Mouse (Mus musculus) kidney, embryonic 14.5 days (tissue): Measurements from ENCODE around the gene Gal3st2b. TPM values are rescaled to one million over a fixed set of nuclear protein-coding genes. Genes with fewer than 3 reads are reported as not detected.
"Not testable (repeated sequence)": the region's sequence is repeated elsewhere in the genome, so short reads cannot be mapped to it uniquely, and the experiment has no call there.

Experiments
- ATAC-seq: fragments of 200-750 bp; cut with Nextera tagmentation; 2 replicates; pipeline ENCODE4 v1.8.0; 2017; ENCODE audit warnings: moderate number of reproducible peaks, mild to moderate bottlenecking, moderate TSS enrichment, moderate library complexity; ENCODE audit not compliant: low FRiP score, low TSS enrichment
- H3K27ac ChIP-seq: fragments of 300-500 bp; sonication (generic); 2 replicates; pipeline ENCODE4 v1.5.1; 2014; ENCODE audit warnings: low read depth, mild to moderate bottlenecking, low read length, moderate library complexity, mixed read lengths
- H3K27me3 ChIP-seq: fragments of 300-500 bp; sonication (generic); 2 replicates; pipeline ENCODE4 v1.6.1; 2014; ENCODE audit warnings: mild to moderate bottlenecking, low read length; ENCODE audit not compliant: control insufficient read depth, insufficient read depth
- H3K36me3 ChIP-seq: fragments of 300-500 bp; sonication (generic); 2 replicates; pipeline ENCODE4 v1.6.1; 2014; ENCODE audit warnings: low read length, mixed read lengths; ENCODE audit not compliant: control insufficient read depth, insufficient read depth
- H3K4me1 ChIP-seq: fragments of 300-500 bp; sonication (generic); 2 replicates; pipeline ENCODE4 v1.6.1; 2014; ENCODE audit warnings: low read length, mixed read lengths; ENCODE audit not compliant: control insufficient read depth, insufficient read depth
- H3K4me2 ChIP-seq: fragments of 300-500 bp; sonication (generic); replicated peaks from 2 replicates; pipeline ENCODE4 v1.6.1; 2014; ENCODE audit warnings: low read depth, mild to moderate bottlenecking, low read length
- H3K4me3 ChIP-seq: fragments of 300-500 bp; sonication (generic); 2 replicates; pipeline ENCODE4 v1.5.1; 2014; ENCODE audit warnings: mild to moderate bottlenecking, low read length
- H3K9ac ChIP-seq: fragments of 300-500 bp; sonication (generic); 2 replicates; pipeline ENCODE4 v1.6.1; 2014; ENCODE audit warnings: low read depth, mild to moderate bottlenecking, low read length, moderate library complexity
- H3K9me3 ChIP-seq: fragments of 300-500 bp; sonication (generic); 2 replicates; pipeline ENCODE4 v1.6.1; 2016; ENCODE audit warnings: low read length; ENCODE audit not compliant: control insufficient read depth
- WGBS: fragments of 180-500 bp; shearing (Covaris S2); extraction: QIAGEN DNeasy Blood & Tissue Kit; methylation state at CpG from one replicate; pipeline ENCODE4 v1.1.7; 2014; 5-methylcytosine and 5-hydroxymethylcytosine counted together
- polyA plus RNA-seq: library from polyadenylated mRNA; unstranded; fragments of >200 nt; fragmentation: Nextera tagmentation; extraction: Ambion mirVana; gene quantifications from 2 replicates; pipeline ENCODE4 v1.2.1, GENCODE M21; 2014

Gene Gal3st2b
- polyA plus RNA-seq, 1 experiment from 2014 or later, result not detected

DNA sequence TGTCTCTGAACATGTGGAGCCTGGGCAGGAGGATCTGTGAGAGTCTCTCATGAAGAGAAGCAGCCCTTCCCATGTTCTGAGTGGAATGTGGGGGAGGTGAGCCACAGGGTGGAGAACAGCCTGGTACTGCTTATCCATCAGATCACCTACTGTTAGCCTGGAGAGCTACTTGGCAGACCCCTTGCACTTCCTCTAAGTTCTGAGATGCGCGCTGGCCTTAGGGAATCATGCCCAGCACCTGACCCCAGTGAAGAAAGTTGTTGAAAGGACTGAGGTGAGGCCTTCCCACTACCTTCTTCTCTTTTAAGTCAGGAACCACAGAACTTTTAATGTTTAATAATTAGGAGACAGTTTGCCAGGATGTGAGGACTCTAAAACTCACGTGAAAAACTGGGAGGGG, 73.4 kb downstream of the Gal3st2b start:
- H3K36me3 ChIP-seq, ATAC-seq, H3K4me1 ChIP-seq, H3K27ac ChIP-seq, H3K4me3 ChIP-seq, H3K27me3 ChIP-seq, H3K9me3 ChIP-seq, H3K9ac ChIP-seq, H3K4me2 ChIP-seq: not testable (repeated sequence)
- WGBS, result 88% methylated on average over 3 of the region's 3 CpGs

Other genes with a start within 250 kb of the Gal3st2b start
- gene Bok, start 232.7 kb upstream of the Gal3st2b start, polyA plus RNA-seq, result 72.1 and 86.2 TPM in 2 replicates
- 80.8 and 95.7 TPM in 2 replicates for gene Atg4b, start 166.8 kb upstream of the Gal3st2b start, polyA plus RNA-seq
- gene Thap4, start 163.4 kb upstream of the Gal3st2b start, polyA plus RNA-seq, result 58.6 and 64.8 TPM in 2 replicates
- gene Dtymk, start 116.4 kb upstream of the Gal3st2b start, polyA plus RNA-seq, result 287 and 307 TPM in 2 replicates
- 10.7 and 18.5 TPM in 2 replicates for gene Ing5, start 114.3 kb upstream of the Gal3st2b start, polyA plus RNA-seq
- 10.8 and 13.2 TPM in 2 replicates for gene D2hgdh, start 93.4 kb upstream of the Gal3st2b start, polyA plus RNA-seq
- not detected in 2 replicates for gene Gal3st2, start 57.0 kb upstream of the Gal3st2b start, polyA plus RNA-seq
- gene Gal3st2c, start 72.2 kb downstream of the Gal3st2b start, polyA plus RNA-seq, result not detected in 2 replicates
- not detected in 2 replicates for gene Neu4, start 102.1 kb downstream of the Gal3st2b start, polyA plus RNA-seq
- not detected in 2 replicates for gene Pdcd1, start 134.2 kb downstream of the Gal3st2b start, polyA plus RNA-seq